Mouse (Mus musculus): Measurements from ENCODE around the gene Aldh8a1. TPM values are rescaled to one million over a fixed set of nuclear protein-coding genes. Genes with fewer than 3 reads are reported as not detected.

The Aldh8a1 gene
- polyA plus RNA-seq, 1 experiment: not detected

DNA sequence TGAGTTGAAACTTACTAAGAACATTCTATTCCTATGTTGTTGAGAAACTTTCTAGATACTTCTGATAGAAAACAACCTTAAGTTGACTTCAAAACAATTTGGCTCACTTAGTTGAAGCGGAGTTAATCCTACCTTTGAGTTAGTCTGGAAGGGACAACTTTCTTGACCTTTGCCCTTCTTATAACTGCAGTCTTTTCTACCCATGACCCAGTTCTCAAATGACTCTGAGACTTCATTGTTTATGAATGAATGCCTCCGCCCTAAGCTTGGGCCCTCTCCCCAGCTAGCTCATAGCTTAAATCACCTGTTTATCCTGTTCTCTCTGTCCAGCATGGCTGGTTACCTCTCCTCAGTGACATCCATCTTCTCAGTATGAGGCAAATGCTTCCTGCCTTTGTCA, 7.5 kb upstream of the Aldh8a1 start:
- H3K36me3 ChIP-seq (ENCODE audit: control insufficient read depth, insufficient read depth): peaks cover 46% of the 10 kb centered on the region
- no peaks in the 10 kb centered on the region for H3K79me3 ChIP-seq (ENCODE audit: low read depth)
- no peak for TF ChIP-seq MYOG (IDR thresholded peaks at IDR 0.05; ENCODE audit: control insufficient read depth, extremely low read depth, insufficient read length)
- TF ChIP-seq USF1 (IDR thresholded peaks at IDR 0.05; ENCODE audit: low read depth): no peak
- no peak for TF ChIP-seq CEBPB (IDR thresholded peaks at IDR 0.05; ENCODE audit: low read depth)
- no peak for TF ChIP-seq MYOD1 (IDR thresholded peaks at IDR 0.05; ENCODE audit: control insufficient read depth, insufficient read length, low read depth)
- no peak for TF ChIP-seq FOSL1 (IDR thresholded peaks at IDR 0.05; ENCODE audit: insufficient read depth, low read length, poor library complexity, severe bottlenecking)
- TF ChIP-seq MAX (IDR thresholded peaks at IDR 0.05): no peak
- no peak for TF ChIP-seq CTCF (IDR thresholded peaks at IDR 0.05; ENCODE audit: control insufficient read depth, insufficient read depth, insufficient read length)
- no peak overlapping the region for H3K4me3 ChIP-seq (ENCODE audit: insufficient read depth, poor library complexity, severe bottlenecking)
- no peaks in the 10 kb centered on the region for H3K27me3 ChIP-seq (ENCODE audit: control insufficient read depth, insufficient read depth, insufficient read length)
- H3ac ChIP-seq (ENCODE audit: control insufficient read depth, insufficient read length, low read depth): no peak overlapping the region
- H3K79me2 ChIP-seq (ENCODE audit: control insufficient read depth, insufficient read depth): no peaks in the 10 kb centered on the region

DNA sequence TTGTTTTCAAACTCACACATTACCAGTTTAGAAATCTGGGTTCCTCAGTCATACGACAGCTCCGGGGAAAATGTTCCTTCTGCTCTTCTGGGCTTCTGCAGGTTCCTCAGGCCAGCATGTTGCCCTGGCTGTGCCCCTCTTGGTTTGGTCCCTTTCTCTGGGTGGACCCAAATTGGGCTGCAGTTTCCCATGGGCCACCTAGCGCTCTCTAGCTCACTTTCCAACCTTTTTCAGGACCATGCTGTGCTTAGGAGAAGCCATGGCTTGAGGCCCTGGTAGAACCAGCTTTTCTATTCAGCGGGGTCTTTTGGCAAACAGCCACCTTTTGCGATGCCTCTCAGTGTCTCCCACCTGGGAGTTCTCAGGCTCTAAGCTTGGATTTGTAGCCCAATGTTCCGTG, 4.8 kb upstream of the Aldh8a1 start:
- no peak overlapping the region for H3ac ChIP-seq (ENCODE audit: control insufficient read depth, insufficient read length, low read depth)
- peaks cover 32% of the 10 kb centered on the region for H3K36me3 ChIP-seq (ENCODE audit: control insufficient read depth, insufficient read depth)
- no peak overlapping the region for H3K4me3 ChIP-seq (ENCODE audit: insufficient read depth, poor library complexity, severe bottlenecking)
- TF ChIP-seq MYOD1 (IDR thresholded peaks at IDR 0.05; ENCODE audit: control insufficient read depth, insufficient read length, low read depth) (no peak), USF1 (IDR thresholded peaks at IDR 0.05; ENCODE audit: low read depth) (no peak), CEBPB (IDR thresholded peaks at IDR 0.05; ENCODE audit: low read depth) (no peak)
- no peaks in the 10 kb centered on the region for H3K79me2 ChIP-seq (ENCODE audit: control insufficient read depth, insufficient read depth)
- H3K79me3 ChIP-seq (ENCODE audit: low read depth): no peaks in the 10 kb centered on the region
- no peaks in the 10 kb centered on the region for H3K27me3 ChIP-seq (ENCODE audit: control insufficient read depth, insufficient read depth, insufficient read length)

DNA sequence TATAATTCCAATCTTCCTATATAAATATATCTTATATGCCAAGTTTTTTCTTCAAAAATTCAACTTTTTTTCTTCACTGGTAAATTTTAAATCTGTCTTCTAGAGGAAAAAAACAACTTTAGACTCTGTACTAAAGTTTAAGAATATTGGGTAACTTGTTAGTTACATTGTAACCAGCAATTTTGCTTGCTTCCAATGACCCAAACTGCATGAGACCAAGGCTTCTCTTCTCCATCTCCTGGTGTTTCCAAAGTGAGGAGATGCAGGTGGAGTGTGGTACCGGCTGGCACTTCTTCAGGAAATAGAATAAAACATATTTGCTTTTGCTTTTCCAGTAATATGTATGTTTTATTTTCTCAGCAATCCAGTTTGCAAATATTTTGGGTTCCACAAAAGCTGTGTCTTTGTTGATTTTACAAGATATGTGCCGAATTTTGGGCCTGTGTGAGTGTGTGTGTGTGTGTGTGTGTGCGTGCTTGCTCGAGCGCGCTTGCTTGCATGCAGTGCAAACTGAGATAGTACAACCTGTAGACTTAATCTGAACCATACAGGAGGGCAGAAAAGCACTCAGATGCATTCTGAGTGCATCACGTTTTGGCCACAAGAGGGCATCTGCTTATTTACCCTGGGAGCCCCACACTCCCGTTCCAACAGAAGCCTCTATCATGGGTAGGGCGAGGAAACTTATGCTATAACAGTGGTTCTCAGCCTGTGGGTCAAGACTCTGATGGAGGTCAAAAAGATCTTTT, 1.3 kb downstream of the Aldh8a1 start:
- no peaks in the 10 kb centered on the region for H3K79me3 ChIP-seq (ENCODE audit: low read depth)
- H3K36me3 ChIP-seq (ENCODE audit: control insufficient read depth, insufficient read depth): no peaks in the 10 kb centered on the region
- H3K79me2 ChIP-seq (ENCODE audit: control insufficient read depth, insufficient read depth): no peaks in the 10 kb centered on the region
- H3K4me3 ChIP-seq (ENCODE audit: insufficient read depth, poor library complexity, severe bottlenecking): no peak overlapping the region
- no peak overlapping the region for H3ac ChIP-seq (ENCODE audit: control insufficient read depth, insufficient read length, low read depth)
- H3K27me3 ChIP-seq (ENCODE audit: control insufficient read depth, insufficient read depth, insufficient read length): peaks cover 5% of the 10 kb centered on the region
- no peak for TF ChIP-seq CEBPB (IDR thresholded peaks at IDR 0.05; ENCODE audit: low read depth)
- no peak for TF ChIP-seq MAX (IDR thresholded peaks at IDR 0.05)
- TF ChIP-seq MYOD1 (IDR thresholded peaks at IDR 0.05; ENCODE audit: control insufficient read depth, insufficient read length, low read depth): no peak
- TF ChIP-seq CTCF (IDR thresholded peaks at IDR 0.05; ENCODE audit: control insufficient read depth, insufficient read depth, insufficient read length): no peak
- no peak for TF ChIP-seq MYOG (IDR thresholded peaks at IDR 0.05; ENCODE audit: control insufficient read depth, extremely low read depth, insufficient read length)
- TF ChIP-seq FOSL1 (IDR thresholded peaks at IDR 0.05; ENCODE audit: insufficient read depth, low read length, poor library complexity, severe bottlenecking): no peak
- TF ChIP-seq USF1 (IDR thresholded peaks at IDR 0.05; ENCODE audit: low read depth): no peak

DNA sequence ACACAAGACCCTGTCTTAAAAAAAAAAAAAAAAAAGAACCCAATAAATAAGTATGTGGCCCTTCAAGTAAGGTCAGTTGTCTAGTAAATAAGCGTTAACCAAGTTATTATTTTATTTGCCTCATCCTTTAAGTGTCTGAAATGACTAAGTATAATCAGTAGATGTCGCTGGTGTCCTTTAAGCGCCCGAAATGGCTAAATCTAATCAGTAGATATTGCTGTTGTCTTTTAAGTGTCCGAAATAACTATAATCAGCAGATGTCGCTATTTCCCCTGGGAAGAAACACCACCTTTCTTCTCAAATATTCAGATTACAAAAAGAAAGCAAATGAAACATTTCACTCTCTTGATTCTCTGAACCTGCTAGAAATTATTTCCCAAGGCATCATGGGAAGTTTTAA, 5.8 kb downstream of the Aldh8a1 start:
- Histone ChIP-seq H3ac (ENCODE audit: control insufficient read depth, insufficient read length, low read depth) (no peak overlapping the region), H3K79me3 (ENCODE audit: low read depth) (no peaks in the 10 kb centered on the region), H3K4me3 (ENCODE audit: insufficient read depth, poor library complexity, severe bottlenecking) (no peak overlapping the region), H3K27me3 (ENCODE audit: control insufficient read depth, insufficient read depth, insufficient read length) (peaks cover 5% of the 10 kb centered on the region), H3K36me3 (ENCODE audit: control insufficient read depth, insufficient read depth) (no peaks in the 10 kb centered on the region), H3K79me2 (ENCODE audit: control insufficient read depth, insufficient read depth) (no peaks in the 10 kb centered on the region)
- TF ChIP-seq MAX (IDR thresholded peaks at IDR 0.05) (no peak), CTCF (IDR thresholded peaks at IDR 0.05; ENCODE audit: control insufficient read depth, insufficient read depth, insufficient read length) (peak; percentile 23), CEBPB (IDR thresholded peaks at IDR 0.05; ENCODE audit: low read depth) (no peak)

DNA sequence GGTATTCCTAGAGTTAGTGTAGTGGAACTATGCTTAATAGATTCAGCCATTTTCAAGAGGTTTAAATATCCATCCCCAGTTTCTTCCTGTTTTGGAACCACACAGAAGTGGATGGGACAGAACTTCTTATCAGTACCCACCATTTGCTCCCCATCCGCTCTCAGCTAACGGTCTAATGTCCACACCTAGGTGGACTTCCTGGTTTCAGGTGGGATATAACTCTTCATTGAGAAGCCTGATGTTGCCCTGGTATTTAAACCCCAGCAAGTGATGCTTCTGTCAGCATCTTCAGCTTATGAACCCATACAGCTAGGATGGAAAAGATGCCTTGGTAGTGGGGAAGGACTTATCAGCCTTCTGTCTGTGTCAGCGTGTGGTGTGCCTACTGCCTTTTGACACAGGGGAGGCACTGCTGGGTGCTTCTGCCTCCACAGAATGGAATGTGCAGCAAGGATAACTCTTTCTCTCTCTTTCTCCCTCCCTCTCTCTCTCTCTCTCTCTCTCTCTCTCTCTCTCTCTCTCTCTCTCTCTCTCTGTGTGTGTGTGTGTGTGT, 8.1 kb downstream of the Aldh8a1 start:
- no peak for TF ChIP-seq CEBPB (IDR thresholded peaks at IDR 0.05; ENCODE audit: low read depth)
- no peak for TF ChIP-seq MYOG (IDR thresholded peaks at IDR 0.05; ENCODE audit: control insufficient read depth, extremely low read depth, insufficient read length)
- TF ChIP-seq MYOD1 (IDR thresholded peaks at IDR 0.05; ENCODE audit: control insufficient read depth, insufficient read length, low read depth): no peak
- TF ChIP-seq USF1 (IDR thresholded peaks at IDR 0.05; ENCODE audit: low read depth): no peak
- Histone ChIP-seq H3ac (ENCODE audit: control insufficient read depth, insufficient read length, low read depth) (no peak overlapping the region), H3K36me3 (ENCODE audit: control insufficient read depth, insufficient read depth) (no peaks in the 10 kb centered on the region), H3K79me3 (ENCODE audit: low read depth) (no peaks in the 10 kb centered on the region), H3K79me2 (ENCODE audit: control insufficient read depth, insufficient read depth) (no peaks in the 10 kb centered on the region), H3K27me3 (ENCODE audit: control insufficient read depth, insufficient read depth, insufficient read length) (peaks cover 5% of the 10 kb centered on the region), H3K4me3 (ENCODE audit: insufficient read depth, poor library complexity, severe bottlenecking) (no peak overlapping the region)

DNA sequence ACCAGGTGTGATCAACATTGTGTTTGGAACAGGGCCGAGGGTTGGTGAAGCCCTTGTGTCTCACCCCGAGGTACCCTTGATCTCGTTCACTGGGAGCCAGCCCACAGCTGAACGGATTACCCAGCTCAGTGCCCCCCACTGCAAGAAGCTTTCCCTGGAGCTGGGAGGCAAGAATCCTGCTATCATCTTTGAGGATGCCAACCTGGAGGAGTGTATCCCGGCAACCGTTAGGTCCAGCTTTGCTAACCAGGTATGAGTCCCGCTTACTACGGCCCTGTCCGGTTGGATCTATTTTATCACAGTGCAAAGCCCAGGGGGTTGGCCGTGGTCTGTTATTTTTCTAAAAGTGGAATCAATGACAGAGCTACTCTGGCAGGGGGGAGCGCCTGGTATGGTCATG, 12.0 kb downstream of the Aldh8a1 start:
- H3K27me3 ChIP-seq (ENCODE audit: control insufficient read depth, insufficient read depth, insufficient read length): no peaks in the 10 kb centered on the region
- TF ChIP-seq MYOG (IDR thresholded peaks at IDR 0.05; ENCODE audit: control insufficient read depth, extremely low read depth, insufficient read length) (no peak), MYOD1 (IDR thresholded peaks at IDR 0.05; ENCODE audit: control insufficient read depth, insufficient read length, low read depth) (no peak), FOSL1 (IDR thresholded peaks at IDR 0.05; ENCODE audit: insufficient read depth, low read length, poor library complexity, severe bottlenecking) (no peak), CEBPB (IDR thresholded peaks at IDR 0.05; ENCODE audit: low read depth) (no peak), CTCF (IDR thresholded peaks at IDR 0.05; ENCODE audit: control insufficient read depth, insufficient read depth, insufficient read length) (no peak), MAX (IDR thresholded peaks at IDR 0.05) (no peak), USF1 (IDR thresholded peaks at IDR 0.05; ENCODE audit: low read depth) (no peak)
- H3K36me3 ChIP-seq (ENCODE audit: control insufficient read depth, insufficient read depth): no peaks in the 10 kb centered on the region
- no peaks in the 10 kb centered on the region for H3K79me2 ChIP-seq (ENCODE audit: control insufficient read depth, insufficient read depth)
- H3ac ChIP-seq (ENCODE audit: control insufficient read depth, insufficient read length, low read depth): no peak overlapping the region
- H3K4me3 ChIP-seq (ENCODE audit: insufficient read depth, poor library complexity, severe bottlenecking): no peak overlapping the region
- H3K79me3 ChIP-seq (ENCODE audit: low read depth): no peaks in the 10 kb centered on the region
